Mouse (Mus musculus) liver, embryonic 14.5 days (tissue): ENCODE measurements around the gene Sephs1.

ENCODE experiments used
- CTCF ChIP-seq: IDR thresholded peaks from 2 replicates; pipeline ENCODE4 v1.5.1; 2016; ENCODE audit warnings: antibody characterized with exemption, low read depth, control low read depth
- EP300 ChIP-seq: IDR thresholded peaks from 2 replicates; pipeline ENCODE4 v1.6.1; 2016; ENCODE audit warnings: antibody characterized with exemption, low read depth

DNA sequence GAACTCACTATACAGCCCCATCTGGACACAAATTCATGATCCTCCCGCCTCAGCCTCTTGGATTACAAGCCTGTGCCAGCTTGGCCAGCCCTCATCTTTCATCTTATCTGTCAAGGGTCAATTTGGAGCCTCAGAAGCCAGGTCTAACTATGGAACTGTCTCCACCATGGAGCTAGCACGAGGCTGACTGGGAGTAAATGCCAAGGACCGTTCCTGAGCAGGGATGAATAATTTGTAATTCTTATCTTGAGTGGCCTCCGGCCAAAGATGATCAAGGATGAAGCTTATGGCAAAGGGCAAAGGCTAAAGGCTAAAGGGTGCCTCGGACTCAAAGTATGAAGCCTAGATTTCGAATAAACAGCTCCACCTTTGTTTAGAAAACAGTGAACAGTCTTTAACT, 8.0 kb upstream of the Sephs1 start:
- TF ChIP-seq CTCF (no peak), EP300 (no peak)
